Mouse (Mus musculus) retina, postnatal 1 day (tissue): ENCODE measurements at regions not wholly inside any gene's neighbourhood (a gene's known extent, or its start where the extent isn't known, plus 50 kb on each side); places are given as distances from the start of the nearest gene placed in this dataset.

Source experiments
- DNase-seq: peaks from one replicate; pipeline ENCODE4 v3.0.0-alpha.2; 2012

DNA sequence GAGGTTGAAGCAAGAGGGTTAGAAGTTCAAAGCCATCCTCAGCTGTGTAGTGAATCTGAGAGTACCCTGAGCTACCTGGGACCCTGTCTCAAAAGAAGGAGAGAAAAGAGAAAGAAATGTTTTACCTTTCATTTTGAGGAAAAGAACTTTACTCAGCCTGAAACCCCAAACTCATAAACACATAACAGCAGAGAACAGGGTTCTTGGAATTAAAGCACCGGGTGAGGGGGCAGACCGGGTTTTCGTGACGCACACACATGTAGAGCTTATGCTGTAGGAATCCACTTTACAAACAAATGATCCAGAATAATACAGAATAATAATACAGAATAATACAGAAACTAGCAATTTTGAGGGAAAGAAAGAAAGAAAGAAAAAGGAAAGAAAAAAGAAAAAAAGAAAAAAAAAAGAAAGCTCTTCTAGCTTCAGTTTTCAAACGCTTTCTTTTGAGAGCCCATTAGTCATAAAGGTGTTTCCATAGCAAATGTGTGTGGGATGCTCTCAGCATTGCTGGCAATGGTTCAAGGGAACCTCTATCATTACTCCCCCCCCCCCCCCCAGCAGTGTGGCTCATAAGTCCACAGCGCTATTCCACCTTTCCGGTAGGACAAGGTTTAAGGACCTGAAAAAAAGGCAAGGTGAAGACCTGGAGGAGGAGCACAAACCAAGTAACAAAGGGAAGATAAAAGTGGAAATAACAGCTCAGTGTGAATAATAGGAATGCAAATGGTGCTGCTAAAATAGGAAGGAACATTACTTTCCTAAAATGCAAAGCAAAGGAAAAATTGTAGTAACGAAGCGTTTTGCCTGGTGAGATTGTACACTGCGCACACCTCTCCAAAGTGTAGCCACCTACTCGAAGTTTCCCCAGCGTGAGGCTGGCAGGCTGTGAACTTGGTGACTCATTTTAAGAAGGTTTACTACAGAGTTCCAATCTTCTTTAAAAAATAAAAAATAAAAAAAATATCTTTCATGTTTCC lies 110.3 kb downstream of the Btg1 start:
- no peak for DNase-seq

DNA sequence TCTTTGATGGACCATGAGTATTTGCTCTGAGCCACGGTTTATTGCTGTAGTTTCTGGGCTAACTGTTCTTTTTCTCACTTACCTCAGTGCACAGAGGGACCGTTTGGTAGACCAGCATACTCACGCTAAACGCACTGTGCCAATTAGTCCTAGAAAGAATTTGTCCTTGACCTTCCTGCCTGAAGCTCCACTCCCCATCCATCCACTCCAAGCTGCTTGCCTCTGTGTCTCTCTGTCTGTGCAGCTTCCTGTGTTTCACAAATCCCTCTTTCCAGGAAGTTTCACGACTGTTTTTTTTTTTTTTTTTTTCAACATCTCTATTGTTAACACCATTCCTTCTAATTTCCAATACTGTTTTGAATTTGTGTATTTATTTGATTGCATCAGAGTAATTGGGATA lies 116.8 kb downstream of the Btg1 start:
- DNase-seq, result no peak

DNA sequence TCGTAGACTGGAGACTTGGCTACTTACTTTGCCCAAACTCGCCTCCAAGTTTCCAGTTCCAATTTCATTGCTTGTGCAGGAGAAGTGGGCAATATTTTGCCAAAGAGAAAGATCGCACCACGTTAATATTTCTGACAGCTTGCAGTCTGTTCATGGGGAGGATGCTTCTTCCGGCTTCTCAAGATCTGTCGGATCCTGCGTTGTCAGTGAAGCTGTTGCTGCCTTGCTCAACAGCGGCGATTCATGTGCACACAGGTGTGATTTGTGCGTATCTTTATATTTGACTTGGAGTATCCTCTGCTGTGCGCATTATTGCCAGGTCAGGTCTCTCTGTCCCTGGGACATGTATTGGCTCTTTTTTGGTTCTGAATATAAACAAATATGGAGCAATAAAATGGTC lies 118.3 kb downstream of the Btg1 start:
- DNase-seq, result no peak

- DNase-seq, result no peak
Observed at GRCm38 (mm10) chr10:96735885-96736628, 119.3 kb downstream of the Btg1 start.

DNA sequence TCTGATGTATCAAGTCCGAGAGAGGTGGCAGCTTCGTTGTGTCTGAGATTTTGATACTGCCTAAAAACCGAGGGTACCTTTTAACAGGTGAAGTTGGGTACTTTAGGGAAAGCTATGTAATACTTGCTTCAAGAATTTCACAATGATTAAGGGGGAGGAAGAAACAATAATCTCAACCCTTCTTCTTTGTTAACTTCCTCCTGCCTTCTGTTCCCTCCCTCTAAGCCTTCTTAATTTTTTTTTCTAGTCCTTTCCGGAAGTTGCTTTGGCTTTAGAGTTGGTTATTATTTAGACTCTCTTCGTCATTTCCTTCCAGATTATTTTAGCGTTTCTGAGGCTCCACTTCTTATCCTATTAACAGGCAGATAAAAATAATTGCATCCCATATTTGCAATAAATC lies 121.2 kb downstream of the Btg1 start:
- DNase-seq, result no peak

GRCm38 (mm10) chr10:96738606-96739005 lies 121.8 kb downstream of the Btg1 start:
- no peak for DNase-seq

DNA sequence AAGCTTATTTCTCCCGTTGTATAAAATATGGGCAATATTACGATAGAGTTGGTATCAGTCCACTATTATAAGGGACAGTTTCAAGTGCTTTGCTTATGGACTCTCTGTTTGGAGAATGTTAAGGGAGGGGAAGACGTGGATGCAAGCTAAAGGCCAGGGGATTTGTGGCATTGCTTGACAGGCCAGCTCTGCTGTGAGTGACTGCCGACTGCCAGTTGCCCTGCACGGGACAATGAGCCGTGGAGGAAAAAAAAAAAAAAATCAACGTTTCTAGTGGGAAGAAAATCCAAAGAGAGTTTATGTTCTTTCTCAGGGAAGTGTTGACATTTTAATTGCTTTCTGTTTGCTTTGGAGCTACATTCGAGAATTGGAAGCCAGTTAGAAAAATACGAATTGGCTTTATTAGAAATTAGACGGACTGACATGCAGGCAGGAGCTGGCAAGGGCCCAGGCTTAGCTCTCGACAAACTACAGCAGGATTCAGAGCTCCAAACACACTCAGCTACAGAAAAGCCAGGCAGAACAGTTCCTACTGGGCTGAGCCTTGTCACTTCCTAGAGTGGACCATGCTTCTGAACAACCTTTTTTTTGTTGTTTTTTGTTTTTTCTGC lies 127.5 kb downstream of the Btg1 start:
- DNase-seq, result no peak

- DNase-seq, result no peak
Observed at GRCm38 (mm10) chr10:96747015-96747663, 130.3 kb downstream of the Btg1 start.

DNA sequence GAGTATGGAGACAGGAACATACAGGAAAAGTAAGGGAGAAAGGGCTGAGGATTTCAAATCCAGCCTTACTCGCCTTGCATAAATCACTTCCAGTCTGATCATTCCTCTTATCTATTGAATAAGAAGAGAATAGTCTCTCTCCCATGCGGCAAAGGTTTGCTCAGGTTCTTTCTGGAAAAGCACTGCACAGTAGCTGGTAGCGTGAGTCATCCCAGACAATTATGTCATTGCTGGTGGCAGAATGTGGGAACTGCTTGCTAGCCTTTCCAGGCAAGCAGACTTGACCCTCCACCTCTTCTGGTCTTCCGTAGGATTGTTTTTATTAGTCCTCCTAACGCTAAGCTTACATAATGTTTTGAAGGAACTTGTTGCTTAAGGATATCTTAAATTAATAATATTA lies 134.1 kb downstream of the Btg1 start:
- DNase-seq, result peak; percentile 28

- peak; percentile 77 for DNase-seq
Observed at GRCm38 (mm10) chr10:96751580-96752264, 134.9 kb downstream of the Btg1 start.

GRCm38 (mm10) chr10:96752531-96752930 lies 135.7 kb downstream of the Btg1 start:
- DNase-seq, result no peak

DNA sequence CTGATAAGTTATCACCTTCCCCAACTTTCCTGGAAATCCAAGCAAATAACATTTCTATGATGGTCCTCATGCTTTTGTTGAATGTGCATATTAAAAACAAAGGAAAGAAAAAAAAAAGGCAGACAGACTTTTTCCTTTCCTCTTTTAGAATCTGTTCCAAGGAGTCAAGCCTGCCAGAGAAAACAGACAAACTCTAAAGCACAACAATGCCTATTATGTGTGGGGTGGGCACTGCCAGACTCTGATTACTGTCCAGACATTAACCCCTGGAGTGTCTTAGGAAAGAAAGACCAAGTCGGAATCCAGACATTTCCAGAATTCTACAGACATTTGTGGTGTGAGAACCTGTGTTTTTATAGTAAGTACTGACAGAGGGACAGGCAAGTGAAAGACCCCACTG lies 136.7 kb downstream of the Btg1 start:
- DNase-seq, result peak; percentile 30

DNA sequence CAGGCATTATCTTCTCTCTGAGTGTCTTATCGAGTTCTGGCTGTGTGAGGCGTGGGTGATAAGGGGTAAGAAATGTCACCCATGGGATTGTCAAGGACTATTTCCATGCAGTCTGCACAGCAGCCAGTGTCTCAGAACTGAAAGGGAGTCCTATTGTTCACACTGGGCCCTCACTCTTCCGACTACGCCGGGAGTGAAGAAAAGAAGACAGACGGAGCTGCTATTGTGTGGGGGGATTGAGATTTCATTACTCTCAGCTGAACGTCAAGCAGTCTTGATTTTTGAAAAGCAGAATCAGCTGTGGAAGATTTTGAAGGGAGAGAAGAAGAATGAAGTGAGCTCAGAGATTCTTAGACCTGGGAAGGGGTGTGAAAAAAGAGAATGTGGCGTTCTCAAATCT lies 138.9 kb downstream of the Btg1 start:
- peak; percentile 50 for DNase-seq

DNA sequence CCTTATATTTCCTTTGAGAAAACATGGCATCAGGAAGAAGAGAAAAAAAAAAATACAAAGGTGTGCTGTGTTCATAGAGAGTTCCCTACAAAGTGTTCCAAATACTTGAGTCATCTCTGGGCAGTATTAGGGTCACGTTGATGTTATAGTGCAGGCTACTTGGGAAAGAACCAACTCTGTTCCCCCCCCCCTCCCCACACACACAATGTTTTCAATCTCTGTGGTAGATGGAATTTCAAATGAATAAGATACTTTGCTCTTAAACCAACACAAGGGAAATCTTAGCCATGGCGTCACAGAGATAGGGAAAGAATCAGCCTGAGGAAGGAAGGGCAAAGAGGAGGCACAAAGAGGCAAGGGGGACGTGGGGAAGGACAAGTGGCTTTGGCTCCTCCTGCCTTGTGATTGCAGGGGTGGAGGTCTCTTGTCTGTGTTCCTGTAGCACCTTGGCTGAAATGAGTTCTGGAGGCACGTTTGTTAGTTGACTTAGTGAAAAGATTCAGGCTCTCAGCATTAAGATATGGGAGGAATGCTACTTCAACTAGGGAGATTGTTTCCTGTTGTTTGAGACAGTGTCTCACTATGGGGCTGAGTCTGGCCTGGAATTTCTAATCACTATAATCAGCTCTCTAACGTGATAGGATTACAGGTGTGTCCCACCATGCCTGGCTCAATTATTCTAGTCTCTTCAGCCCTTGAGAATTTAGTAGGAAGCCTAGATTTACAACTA lies 139.7 kb downstream of the Btg1 start:
- no peak for DNase-seq

DNA sequence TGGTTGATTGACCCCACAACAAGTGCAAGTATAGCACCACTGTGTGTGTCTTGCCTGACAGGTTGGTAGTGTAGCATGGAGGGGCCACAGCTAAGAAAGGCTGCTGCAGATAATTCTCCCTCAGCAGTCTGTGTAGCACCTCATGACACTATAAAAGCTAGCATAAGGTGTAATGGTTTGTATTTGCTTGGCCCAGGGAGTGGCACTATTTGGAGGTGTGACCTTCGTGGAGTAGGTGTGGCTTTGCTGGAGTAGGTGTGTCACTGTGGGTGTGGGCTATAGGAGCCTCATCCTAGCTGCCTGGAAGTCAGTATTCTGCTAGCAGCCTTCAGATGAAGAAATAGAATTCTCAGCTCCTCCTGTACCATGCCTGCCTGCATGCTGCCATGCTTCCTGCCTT lies 140.5 kb downstream of the Btg1 start:
- DNase-seq, result no peak

DNA sequence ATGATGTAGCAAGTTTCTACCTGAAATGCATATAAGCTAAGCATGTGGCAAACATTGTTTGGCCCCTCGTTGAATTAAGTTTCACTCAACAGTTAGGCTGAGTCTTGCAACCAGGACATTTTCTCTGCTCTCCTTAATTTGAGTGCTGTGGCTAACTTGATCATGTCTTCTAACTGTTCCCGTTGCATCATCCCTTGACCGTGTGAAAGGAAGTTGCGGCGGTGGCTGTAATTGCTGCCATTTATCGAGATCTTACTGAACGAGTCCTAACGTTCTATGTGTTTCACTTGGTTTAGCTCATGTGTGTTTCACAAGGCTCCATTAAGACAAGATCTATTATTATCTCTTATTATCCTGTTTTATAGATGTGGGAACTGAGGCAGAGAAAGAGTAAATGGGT lies 144.8 kb downstream of the Btg1 start:
- DNase-seq, result no peak

DNA sequence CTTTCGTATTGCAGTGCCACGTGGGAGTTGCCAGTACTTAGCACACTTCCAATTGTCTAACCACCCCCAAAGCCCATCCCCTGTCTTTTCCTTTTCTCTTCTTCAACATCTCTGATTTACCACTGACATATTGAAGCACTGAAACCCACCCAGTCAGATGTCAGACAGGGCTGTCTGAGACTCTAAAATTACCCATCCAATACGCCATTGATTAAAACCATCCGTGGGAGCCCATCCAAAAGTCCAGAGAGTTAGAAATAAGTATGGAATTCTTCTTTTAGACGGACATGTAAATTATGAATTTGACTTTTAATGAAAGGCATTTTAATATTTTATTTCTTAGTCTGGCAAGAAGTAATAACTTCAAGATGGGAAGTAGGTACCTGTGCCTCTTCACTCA lies 148.8 kb downstream of the Btg1 start:
- no peak for DNase-seq

DNA sequence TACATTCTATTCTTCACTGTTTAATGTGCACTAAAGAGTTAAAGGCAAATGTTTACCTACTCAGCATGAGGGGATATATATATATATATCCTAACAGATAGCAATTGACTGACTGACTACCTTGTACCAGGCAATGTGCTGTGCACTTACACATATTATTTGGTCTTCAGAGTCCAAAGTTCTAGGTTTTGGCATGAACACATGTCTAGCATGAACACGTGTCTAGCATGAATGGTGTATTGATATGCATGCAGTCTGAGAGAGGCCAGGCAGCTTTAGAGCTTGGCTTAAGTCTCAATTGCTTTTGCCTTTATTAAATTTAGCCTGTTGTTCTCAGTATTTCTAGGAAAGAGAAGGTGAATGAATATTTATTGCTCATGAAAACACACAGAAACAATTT lies 161.4 kb downstream of the Btg1 start:
- no peak for DNase-seq

DNA sequence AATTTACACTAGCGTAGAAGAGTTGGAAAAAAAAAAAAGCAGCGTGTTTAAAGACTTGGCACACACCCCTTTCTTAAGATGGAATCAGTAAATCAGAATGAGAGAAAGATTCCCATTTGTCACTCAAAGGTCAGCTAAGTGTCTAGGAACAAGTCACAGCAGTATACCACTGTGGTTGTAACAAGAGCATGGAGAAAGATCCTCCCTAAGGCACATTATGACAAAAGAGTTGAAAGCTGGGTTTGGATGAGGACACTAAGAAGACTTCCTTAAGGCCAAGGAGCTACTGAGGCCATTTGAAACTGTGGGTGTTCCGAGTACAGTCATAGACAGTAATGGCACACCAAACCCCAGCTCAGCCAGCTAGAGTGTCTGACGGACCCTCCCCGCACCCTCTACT lies 167.2 kb downstream of the Btg1 start:
- no peak for DNase-seq

- DNase-seq, result no peak
Observed at GRCm38 (mm10) chr10:96786903-96787571, 170.2 kb downstream of the Btg1 start.

- no peak for DNase-seq
Observed at GRCm38 (mm10) chr10:96787572-96787946, 170.8 kb downstream of the Btg1 start.
